ENCODE assay signal across 12 mouse cellular contexts in genomic region chr13:97006784-97007183, GRCm38 (mm10). TPM values are rescaled to one million over a fixed set of nuclear protein-coding genes. Genes with fewer than 3 reads are reported as not detected.
DNase-seq lines count a peak whose midpoint lies in the region; ATAC-seq lines count a peak whose summit lies in the region.
"Had no signal": no experiment of that assay in that cellular context is flagged by ENCODE, and none has a peak within 500 bp of the region (broad histone marks: within the 10 kb centered on the region; RNA-seq: fewer than 3 reads in every experiment).

No protein-coding gene starts in this region.

- no peak overlapping the region for H3K27ac ChIP-seq in heart, embryonic 12.5 days (ENCODE audit: poor library complexity, severe bottlenecking)
- no peak overlapping the region for H3K27ac ChIP-seq in embryonic facial prominence, embryonic 13.5 days
- no peak overlapping the region for H3K27ac ChIP-seq in limb, embryonic 10.5 days
- H3K27ac ChIP-seq in neural tube, embryonic 11.5 days (ENCODE audit: low read depth, low read length): no peak overlapping the region

- no peak for DNase-seq in heart, postnatal 10 days
- no peak for DNase-seq in limb, embryonic 10.5 days (ENCODE audit: low spot score)
- no peak for DNase-seq in neural tube, embryonic 11.5 days (ENCODE audit: low spot score)
- DNase-seq in layer of hippocampus, adult 18-20 months (ENCODE audit: low spot score in 2 of 2): no peak
- DNase-seq in adrenal gland, adult 18-20 months (ENCODE audit: low spot score in 2 of 2): no peak
- DNase-seq in adrenal gland, adult (ENCODE audit: inconsistent age in 2 of 2, low spot score in 1 of 2): no peak
- DNase-seq: layer of hippocampus, adult 9-11 months had no signal

- intact Hi-C loops in heart, postnatal 10 days (cut with DNase I): loop anchor here (10.0 kb wide), 1 partner anchor 152 kb away; no protein-coding TSS in a partner anchor

- no peaks in the 10 kb centered on the region for H3K27me3 ChIP-seq in heart, embryonic 12.5 days (replicated peaks)
- no peaks in the 10 kb centered on the region for H3K27me3 ChIP-seq in embryonic facial prominence, embryonic 13.5 days
- H3K27me3 ChIP-seq in limb, embryonic 10.5 days (ENCODE audit: low read depth, poor library complexity, severe bottlenecking): 0 out of 2 replicates have a peak, but pooled peaks cover 11% of the 10 kb centered on the region
- H3K27me3 ChIP-seq in neural tube, embryonic 11.5 days (ENCODE audit: control insufficient read depth, insufficient read depth, low read length): no peaks in the 10 kb centered on the region

- no peaks in the 10 kb centered on the region for H3K9me3 ChIP-seq in heart, embryonic 12.5 days (replicated peaks)
- no peaks in the 10 kb centered on the region for H3K9me3 ChIP-seq in embryonic facial prominence, embryonic 13.5 days
- H3K9me3 ChIP-seq in limb, embryonic 10.5 days (replicated peaks): no peaks in the 10 kb centered on the region
- H3K9me3 ChIP-seq in neural tube, embryonic 11.5 days (ENCODE audit: control insufficient read depth, low read length): no peaks in the 10 kb centered on the region

- H3K4me2 ChIP-seq in heart, embryonic 12.5 days: peak overlapping the region; percentile 81
- peak overlapping the region; percentile 73 for H3K4me2 ChIP-seq in embryonic facial prominence, embryonic 13.5 days
- no peak overlapping the region; the same call in 1 of the 2 replicates for H3K4me2 ChIP-seq in neural tube, embryonic 11.5 days (ENCODE audit: low read depth)

- WGBS in heart, embryonic 12.5 days: 49% methylated on average over 2 of the region's 2 CpGs
- WGBS in embryonic facial prominence, embryonic 13.5 days: 35% methylated on average over 2 of the region's 2 CpGs
- WGBS in limb, embryonic 10.5 days: 29% methylated on average over 2 of the region's 2 CpGs
- 59% methylated on average over 2 of the region's 2 CpGs for WGBS in neural tube, embryonic 11.5 days

- H3K4me1 ChIP-seq in heart, embryonic 12.5 days (replicated peaks): peaks cover 3% of the 10 kb centered on the region; the same call in 1 of the 2 replicates
- H3K4me1 ChIP-seq in embryonic facial prominence, embryonic 13.5 days: peaks cover 12% of the 10 kb centered on the region
- H3K4me1 ChIP-seq in limb, embryonic 10.5 days: peaks cover 14% of the 10 kb centered on the region; the same call in 1 of the 2 replicates
- no peaks in the 10 kb centered on the region for H3K4me1 ChIP-seq in neural tube, embryonic 11.5 days (ENCODE audit: control insufficient read depth, insufficient read depth, low read length)

- H3K9ac ChIP-seq in heart, embryonic 12.5 days: no peak overlapping the region
- H3K9ac ChIP-seq in embryonic facial prominence, embryonic 13.5 days: no peak overlapping the region
- no peak overlapping the region for H3K9ac ChIP-seq in neural tube, embryonic 11.5 days (ENCODE audit: low read length)

- H3K36me3 ChIP-seq in heart, embryonic 12.5 days: no peaks in the 10 kb centered on the region
- no peaks in the 10 kb centered on the region for H3K36me3 ChIP-seq in embryonic facial prominence, embryonic 13.5 days
- no peaks in the 10 kb centered on the region for H3K36me3 ChIP-seq in limb, embryonic 10.5 days
- no peaks in the 10 kb centered on the region for H3K36me3 ChIP-seq in neural tube, embryonic 11.5 days (ENCODE audit: control insufficient read depth, insufficient read depth, low read length)

- H3K4me3 ChIP-seq in heart, embryonic 12.5 days: peak overlapping the region; percentile 57; the same call in 1 of the 2 replicates
- no peak overlapping the region; the same call in 1 of the 2 replicates for H3K4me3 ChIP-seq in embryonic facial prominence, embryonic 13.5 days
- peak overlapping the region; percentile 51; the same call in 1 of the 2 replicates for H3K4me3 ChIP-seq in limb, embryonic 10.5 days
- no peak overlapping the region; the same call in 1 of the 2 replicates for H3K4me3 ChIP-seq in neural tube, embryonic 11.5 days (ENCODE audit: low read depth, low read length)

- ATAC-seq in heart, embryonic 12.5 days (ENCODE audit: insufficient number of reproducible peaks, low FRiP score): no peak
- no peak for ATAC-seq in embryonic facial prominence, embryonic 13.5 days (ENCODE audit: insufficient number of reproducible peaks, insufficient read depth, low FRiP score, low TSS enrichment, low read depth)
- peak; percentile 22; the same call in 1 of the 2 replicates for ATAC-seq in neural tube, embryonic 11.5 days (ENCODE audit: insufficient read depth, low FRiP score, low TSS enrichment)
- ATAC-seq: activated CD4-positive, CD25-positive, alpha-beta regulatory T cell, adult 4 months had no signal

RNA-seq across cellular contexts. Expression of gene 1700029F12Rik, which starts 27.4 kb away (rescaled TPM):
- polyA plus RNA-seq in heart, embryonic 12.5 days (2016; fragmentation: Nextera tagmentation; extraction: Ambion mirVana): not detected in 2 replicates
- not detected for total RNA-seq in heart, postnatal 10 days (2021)
- polyA plus RNA-seq in embryonic facial prominence, embryonic 13.5 days (2015; fragmentation: Nextera tagmentation; extraction: Ambion mirVana): not detected in 2 replicates
- polyA plus RNA-seq in limb, embryonic 10.5 days (2016; fragmentation: Nextera tagmentation; extraction: Ambion mirVana): not detected in 2 replicates
- not detected in 2 replicates for polyA plus RNA-seq in neural tube, embryonic 11.5 days (2014; fragmentation: Nextera tagmentation; extraction: Ambion mirVana)
- not detected for total RNA-seq in layer of hippocampus, adult 18-20 months (2021)
- total RNA-seq in adrenal gland, adult 18-20 months (2021): not detected
- total RNA-seq: granulocyte monocyte progenitor cell, adult 5-6 weeks had no signal
- polyA plus RNA-seq: activated CD4-positive, CD25-positive, alpha-beta regulatory T cell, adult 4 months; C2C12 had no signal

Comparison
In these comparisons a context has a peak if more than half of its experiments do, and no peak if none do; other contexts are left out.
1. H3K4me3 ChIP-seq: peak in heart, embryonic 12.5 days (single experiment) and limb, embryonic 10.5 days (single experiment); none in embryonic facial prominence, embryonic 13.5 days (single experiment) and neural tube, embryonic 11.5 days (single experiment).